ENCODE assay signal across 8 mouse cellular contexts in genomic region chr15:98953401-98954356, GRCm38 (mm10). TPM values are rescaled to one million over a fixed set of nuclear protein-coding genes. Genes with fewer than 3 reads are reported as not detected.
DNase-seq lines count a peak whose midpoint lies in the region; ATAC-seq and TF ChIP-seq lines count a peak whose summit lies in the region.

Gene Gm49450, minus strand, starts transcription at chr15:98953551.
Gene Tuba1a, minus strand, starts transcription at chr15:98953703.

- intact Hi-C loops in gastrocnemius, adult 2 months (cut with DNase I), result loop anchor here (1.0 kb wide), 1 partner anchor 40 kb away; no protein-coding TSS in a partner anchor

- peak within 1 kb of the TSS; percentile 82 for H3K4me2 ChIP-seq in hindbrain, embryonic 16.5 days (ENCODE audit: low read length)

- H3K4me1 ChIP-seq in hindbrain, embryonic 16.5 days (ENCODE audit: control insufficient read depth, insufficient read depth, low read depth, low read length), result peaks cover 6% of the 10 kb centered on the region

- peak; percentile 99 for DNase-seq in ZHBTc4 (ENCODE audit: low read depth, low spot score)
- peak; percentile 91 for DNase-seq in gastrocnemius, adult 2 months
- DNase-seq in left cerebral cortex, adult 18-20 months (ENCODE audit: low spot score in 2 of 2), result peak; percentile 96 to 97
- DNase-seq in lung, postnatal 4 days, result peak; percentile 94 to 97
- peak; percentile 100 for DNase-seq in retina, postnatal 1 day
- DNase-seq in urinary bladder, postnatal 25 days (ENCODE audit: low spot score), result peak; percentile 72

- no peaks in the 10 kb centered on the region for H3K9me3 ChIP-seq in hindbrain, embryonic 16.5 days (ENCODE audit: control insufficient read depth, low read length)

- H3K36me3 ChIP-seq in hindbrain, embryonic 16.5 days (ENCODE audit: control insufficient read depth, insufficient read depth, low read length), result no peaks in the 10 kb centered on the region

- H3K9ac ChIP-seq in hindbrain, embryonic 16.5 days (ENCODE audit: low read depth, low read length), result peak within 1 kb of the TSS; percentile 99

- no peak for TF ChIP-seq CTCF in gastrocnemius, adult 2 months (IDR thresholded peaks at IDR 0.05)

- H3K4me3 ChIP-seq in gastrocnemius, adult 2 months, result peak within 1 kb of the TSS; percentile 91
- peak within 1 kb of the TSS; percentile 80 for H3K4me3 ChIP-seq in hindbrain, embryonic 16.5 days (ENCODE audit: low read length)

- peak within 1 kb of the TSS; percentile 96 for H3K27ac ChIP-seq in gastrocnemius, adult 2 months
- H3K27ac ChIP-seq in hindbrain, embryonic 16.5 days (ENCODE audit: low read depth, low read length), result peak within 1 kb of the TSS; percentile 99

- whole genome bisulfite sequencing in hindbrain, embryonic 16.5 days, result 2% methylated on average over 28 of the region's 28 CpGs

- peak; percentile 90 for ATAC-seq in common myeloid progenitor, adult 5-6 weeks (replicated peaks; ENCODE audit: low read depth, poor library complexity, severe bottlenecking)
- peak; percentile 98 for ATAC-seq in hindbrain, embryonic 16.5 days

- no peaks in the 10 kb centered on the region for H3K27me3 ChIP-seq in hindbrain, embryonic 16.5 days (replicated peaks; ENCODE audit: control insufficient read depth, insufficient read depth, low read length)

RNA-seq across cellular contexts. Expression of gene Gm49450, which starts in this region (rescaled TPM):
- total RNA-seq in common myeloid progenitor, adult 5-6 weeks (2017), result 1.9 and 18.7 TPM in 2 replicates
- total RNA-seq in gastrocnemius, adult 2 months (2021), result not detected
- not detected in 2 replicates for polyA plus RNA-seq in hindbrain, embryonic 16.5 days (2015; fragmentation: Nextera tagmentation; extraction: Ambion mirVana)
- total RNA-seq in left cerebral cortex, adult 18-20 months (2021), result not detected

RNA-seq across cellular contexts. Expression of gene Tuba1a, which starts in this region (rescaled TPM):
- total RNA-seq in common myeloid progenitor, adult 5-6 weeks (2017), result 25.4 and 32.0 TPM in 2 replicates
- 10 to 100 TPM; 17.1 to 43.2 TPM for total RNA-seq in gastrocnemius, adult 2 months (2021)
- 15,480 and 15,543 TPM in 2 replicates for polyA plus RNA-seq in hindbrain, embryonic 16.5 days (2015; fragmentation: Nextera tagmentation; extraction: Ambion mirVana)
- total RNA-seq in left cerebral cortex, adult 18-20 months (2021), result 100 to 1,000 TPM; 874 to 893 TPM

Comparison
In these comparisons a context has a peak if more than half of its experiments do, and no peak if none do; other contexts are left out.
1. Peak in every context shown above with its lines: DNase-seq, ATAC-seq, H3K4me3 ChIP-seq and H3K27ac ChIP-seq.
2. RNA of gene Tuba1a (total RNA-seq): 874 to 893 TPM in left cerebral cortex, adult 18-20 months; 17.1 to 43.2 TPM in gastrocnemius, adult 2 months and 25.4 to 32.0 TPM in common myeloid progenitor, adult 5-6 weeks; every median in the first group is over 10 times any median in the second.